Mouse (Mus musculus) lung, adult 18-20 months (tissue): ENCODE measurements around the gene Stpg3.

Experiments used
- DNase-seq, 2 experiments: peaks; one replicate each; pipeline ENCODE4 v3.0.0; 2022; ENCODE audit warnings: mixed read lengths in 2 of 2

Stpg3 gene

GRCm38 (mm10) chr2:25234551-25235220 is 20.2 kb upstream of the Stpg3 start:
- no peak for DNase-seq

- no peak for DNase-seq
Measured at GRCm38 (mm10) chr2:25234050-25234449, 19.6 kb upstream of the Stpg3 start, which contains the start of gene Slc34a3. Slc34a3 (minus strand) TSS chr2:25234364.

DNA sequence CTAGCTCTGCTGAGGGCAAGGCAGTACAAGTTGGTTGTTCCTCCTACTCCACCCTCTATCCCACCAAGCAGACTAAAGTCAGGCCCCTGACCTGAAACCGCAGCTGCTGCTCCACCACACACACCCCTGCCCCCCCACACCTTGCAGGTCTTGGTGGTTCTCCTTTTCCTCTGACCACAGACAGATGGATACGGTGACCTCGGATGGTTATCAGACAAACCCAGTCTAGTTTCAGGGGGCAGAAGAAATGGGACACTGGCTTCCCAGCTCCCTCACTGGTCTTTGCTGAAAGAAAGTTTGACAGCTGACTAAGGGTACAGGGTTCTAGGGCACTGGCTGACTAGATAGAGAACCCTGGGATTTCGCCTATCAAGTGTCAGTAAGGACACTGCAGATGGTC is 19.0 kb upstream of the Stpg3 start:
- DNase-seq: no peak

DNA sequence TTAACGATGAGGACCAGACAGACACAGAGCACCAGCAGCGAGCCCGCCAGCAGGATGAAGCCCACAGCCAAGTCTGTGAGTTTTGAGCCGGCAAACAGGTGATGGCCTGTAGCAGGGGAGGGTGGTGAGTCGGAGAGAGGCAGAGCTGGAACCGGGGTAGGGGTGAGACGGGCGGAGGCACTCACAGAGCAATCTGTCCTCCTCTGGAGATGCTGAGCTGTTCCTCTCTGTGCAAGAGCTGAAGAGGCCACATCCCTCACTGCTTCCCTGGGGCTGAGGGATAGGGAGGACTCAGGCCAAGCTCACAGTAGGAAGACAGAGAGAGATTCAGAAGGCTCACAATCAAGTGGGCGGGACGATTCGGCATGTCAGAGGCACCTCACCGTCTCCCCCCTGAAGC is 16.6 kb upstream of the Stpg3 start:
- DNase-seq: no peak

- no peak for DNase-seq
Measured at GRCm38 (mm10) chr2:25230581-25230980, 16.1 kb upstream of the Stpg3 start.

GRCm38 (mm10) chr2:25229582-25229981 is 15.1 kb upstream of the Stpg3 start:
- DNase-seq: no peak

DNA sequence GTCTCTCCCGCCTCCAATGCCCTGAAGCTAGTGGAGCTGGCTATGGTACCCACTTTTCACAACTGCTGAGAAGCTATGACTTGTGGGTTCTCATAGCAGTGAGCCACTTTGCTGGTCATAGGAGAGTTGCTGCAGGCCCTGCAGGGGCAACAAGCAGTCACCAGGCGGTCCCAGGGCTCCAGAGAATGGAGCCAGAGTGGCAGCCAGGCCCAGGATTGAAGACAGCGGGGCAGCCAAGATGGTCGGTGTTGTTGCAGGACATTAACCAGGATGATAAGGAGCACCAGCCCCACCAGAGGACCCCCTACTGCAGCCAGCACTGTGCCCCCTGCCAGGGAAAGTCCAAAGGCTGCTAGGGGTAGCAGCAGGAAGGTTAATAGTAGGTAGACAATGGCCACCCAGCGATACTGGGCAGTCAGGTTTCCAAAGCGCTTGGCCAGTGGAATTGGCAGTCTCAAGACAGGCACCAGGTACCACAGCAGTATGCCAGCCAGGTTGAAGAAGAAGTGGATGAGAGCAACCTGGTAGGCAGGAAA is 14.6 kb upstream of the Stpg3 start:
- no peak for DNase-seq

DNA sequence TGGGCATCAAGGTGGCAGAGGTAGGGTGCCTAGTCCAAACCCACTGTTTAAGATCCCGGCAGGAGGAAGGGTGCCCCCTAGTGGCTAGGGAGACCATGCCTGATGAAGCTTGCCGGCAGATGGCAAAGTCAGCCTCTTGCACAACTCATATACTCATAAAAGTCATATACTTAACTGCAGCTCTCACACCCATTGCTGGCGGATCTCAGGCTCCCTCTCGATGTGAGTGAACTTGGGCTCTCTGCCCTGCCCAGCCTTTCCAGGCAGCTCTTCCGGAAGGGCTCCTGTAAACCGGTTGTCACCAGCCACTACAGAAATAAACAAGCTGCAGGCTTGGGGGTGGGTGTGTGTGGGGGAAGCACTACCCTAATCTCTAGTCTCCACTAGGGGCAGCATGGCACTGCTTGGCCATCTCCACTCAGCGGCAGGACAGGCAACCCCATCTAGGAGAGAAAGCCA is 14.0 kb upstream of the Stpg3 start:
- DNase-seq: peak; percentile 90 to 94

DNA sequence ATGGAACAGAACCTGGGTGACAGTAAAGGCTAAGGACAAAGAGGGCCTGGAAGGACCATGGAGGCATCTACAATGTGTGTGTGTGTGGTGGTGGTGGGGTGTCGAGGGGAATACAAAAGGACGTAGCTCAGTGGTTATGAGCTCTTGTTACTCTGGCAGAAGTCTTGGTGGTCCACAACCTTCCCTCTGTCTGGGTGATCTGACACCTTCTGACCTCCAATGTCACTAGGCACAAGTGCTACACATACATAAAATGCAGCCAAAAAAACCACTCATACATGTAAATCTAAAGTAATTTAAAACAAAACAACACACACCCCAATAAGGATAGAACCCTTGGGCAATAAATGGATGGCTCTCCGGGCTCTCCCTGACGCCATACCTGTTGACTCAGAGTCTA is 13.0 kb upstream of the Stpg3 start:
- no peak for DNase-seq

DNA sequence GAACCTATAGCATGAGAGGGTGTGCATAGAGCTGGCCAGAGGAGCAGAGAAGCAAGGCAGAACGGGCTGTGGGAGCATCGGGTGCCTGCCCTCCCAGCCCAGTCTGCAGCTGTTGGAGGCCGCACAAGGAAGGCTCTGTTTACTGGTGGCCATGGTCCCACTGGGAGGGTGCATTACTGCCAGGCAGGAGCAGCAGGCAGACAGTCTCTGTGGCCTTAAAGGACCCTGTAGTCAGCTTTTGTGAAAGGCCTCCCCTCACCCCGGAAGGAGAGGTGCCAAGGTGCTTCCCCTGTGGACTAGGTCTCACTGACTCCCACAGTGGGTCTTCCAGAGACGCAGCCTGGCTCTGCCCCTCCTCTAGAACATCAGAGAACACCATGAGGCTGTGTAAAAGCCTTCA is 12.4 kb upstream of the Stpg3 start:
- no peak for DNase-seq

- peak in 1 of 2 experiments; percentile 19 for DNase-seq
Measured at GRCm38 (mm10) chr2:25225811-25226379, 11.5 kb upstream of the Stpg3 start.

- DNase-seq: peak; percentile 100
Measured at GRCm38 (mm10) chr2:25224766-25225752, 10.6 kb upstream of the Stpg3 start.

DNA sequence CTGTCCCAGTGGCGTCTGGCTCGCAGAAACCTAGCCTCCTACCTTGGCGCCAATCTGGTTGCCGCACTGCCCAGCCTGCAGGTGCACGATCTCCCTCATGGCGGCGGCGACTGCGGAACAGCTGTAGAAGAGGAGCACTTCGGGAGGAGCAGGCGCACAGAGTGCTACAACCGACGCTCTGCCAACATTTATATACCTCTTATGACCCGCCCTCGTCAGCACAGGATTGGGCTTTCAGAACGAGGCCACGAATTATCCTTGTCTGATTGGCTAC is 10.0 kb upstream of the Stpg3 start, which contains the start of gene Tubb4b:
Tubb4b (minus strand) TSS at position 211 of the 274 bp plus-strand sequence.
- DNase-seq: no peak

- peak; percentile 89 to 92 for DNase-seq
Measured at GRCm38 (mm10) chr2:25223681-25224491, 9.4 kb upstream of the Stpg3 start.

GRCm38 (mm10) chr2:25221331-25221772 is 6.9 kb upstream of the Stpg3 start:
- DNase-seq: no peak

DNA sequence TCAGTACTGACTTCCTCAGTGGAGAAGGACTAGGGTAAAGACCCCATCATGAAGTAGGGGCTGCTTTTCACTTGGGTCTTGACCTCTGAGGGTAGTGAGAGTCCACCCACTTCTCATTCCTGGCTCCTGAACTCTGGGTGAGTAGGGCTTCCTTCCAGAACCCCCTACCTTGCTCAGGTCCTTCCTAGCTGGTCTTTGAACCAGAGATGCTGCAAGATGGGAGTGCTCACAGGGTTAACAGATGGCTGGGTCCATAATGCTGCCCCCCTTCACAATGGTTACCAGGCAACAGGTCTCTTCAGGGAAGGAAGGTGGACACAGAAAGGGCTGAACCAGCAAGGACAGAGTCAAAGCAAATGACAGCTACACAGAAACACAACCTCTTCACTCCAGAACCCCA is 4.0 kb upstream of the Stpg3 start, which contains the start of gene Fam166a:
Fam166a (plus strand) TSS at position 301 of the 400 bp plus-strand sequence.
- DNase-seq: no peak

- DNase-seq: no peak
Measured at GRCm38 (mm10) chr2:25217666-25218065, 3.2 kb upstream of the Stpg3 start.

DNA sequence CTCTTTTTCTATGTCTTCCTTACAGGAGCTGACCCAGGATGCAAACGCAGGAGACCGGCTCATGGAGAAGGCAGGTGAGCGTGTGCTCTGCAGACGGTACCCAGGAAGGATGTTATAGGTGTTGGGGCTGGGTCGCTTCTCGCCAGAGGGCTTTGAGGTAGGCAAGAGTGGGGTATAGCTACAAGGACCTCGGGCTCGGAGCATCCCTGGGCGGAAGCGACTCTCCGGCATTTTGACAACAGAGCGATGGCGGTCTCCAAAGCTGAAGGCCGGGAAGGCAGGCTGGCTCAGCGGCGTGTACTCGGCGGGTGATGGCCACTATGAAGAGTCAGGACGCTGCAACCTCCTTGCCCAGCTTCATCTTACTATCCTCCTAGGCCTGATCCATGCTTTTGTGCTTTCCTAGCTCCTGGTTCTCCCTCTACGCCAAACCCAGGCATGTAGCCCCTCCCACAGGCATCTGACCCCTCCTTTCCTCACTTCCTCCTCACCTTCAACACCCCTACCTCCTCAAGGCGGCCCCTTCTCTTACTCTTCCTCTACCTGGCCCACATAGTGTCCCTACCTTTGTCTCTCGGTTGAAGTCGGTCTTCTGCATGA is 1.1 kb downstream of the Stpg3 start:
- no peak for DNase-seq

DNA sequence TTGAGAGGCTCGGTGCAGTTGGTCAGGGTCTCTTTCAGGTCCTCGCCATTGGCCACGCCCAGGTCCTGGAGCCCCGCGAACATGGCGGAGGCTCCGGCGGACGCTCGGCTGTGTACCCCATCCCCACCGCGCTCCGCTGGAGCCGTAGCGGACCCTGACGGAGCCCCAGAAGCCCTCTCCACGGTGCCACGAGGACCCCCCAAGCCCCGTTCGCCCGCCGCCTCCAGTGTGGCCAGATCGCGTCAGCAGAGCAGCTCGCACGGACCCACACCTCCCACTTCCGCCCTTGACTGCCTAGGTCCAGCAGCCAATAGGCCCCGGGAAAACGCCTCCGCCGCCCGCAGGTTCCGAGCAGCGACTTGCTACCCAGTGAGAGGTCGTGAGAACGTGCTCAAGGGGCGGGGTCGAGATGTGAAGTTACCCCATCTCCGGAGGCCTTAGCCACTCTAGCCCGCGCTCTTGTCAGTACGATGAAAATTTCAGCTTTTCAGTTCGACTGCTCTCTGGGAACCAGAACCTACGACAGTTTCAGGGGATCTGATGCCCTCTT is 3.2 kb downstream of the Stpg3 start, which contains the start of gene Nelfb:
Nelfb (minus strand) TSS at position 369 of the 550 bp plus-strand sequence.
- DNase-seq: peak; percentile 92 to 95

DNA sequence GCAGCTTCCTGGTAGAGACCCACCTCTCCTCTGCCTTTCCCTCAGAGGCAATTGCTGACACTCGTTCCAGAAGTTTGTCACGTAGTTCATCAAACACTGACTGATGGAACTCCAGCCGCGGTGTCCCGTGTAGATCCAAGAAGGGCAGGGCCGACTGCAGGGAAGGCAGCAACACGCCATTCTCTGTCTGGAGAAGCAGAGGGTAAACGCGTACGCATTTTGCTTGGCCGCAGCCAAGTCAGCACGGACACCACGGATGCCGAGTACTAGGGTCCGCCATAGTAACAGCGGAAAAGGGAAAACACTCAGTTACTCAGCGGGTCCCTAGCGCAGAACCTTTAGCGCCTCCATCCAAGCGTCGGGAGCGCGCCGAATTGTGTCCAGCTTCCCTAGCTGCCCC is 3.8 kb downstream of the Stpg3 start:
- peak in 1 of 2 experiments; percentile 15 for DNase-seq

DNA sequence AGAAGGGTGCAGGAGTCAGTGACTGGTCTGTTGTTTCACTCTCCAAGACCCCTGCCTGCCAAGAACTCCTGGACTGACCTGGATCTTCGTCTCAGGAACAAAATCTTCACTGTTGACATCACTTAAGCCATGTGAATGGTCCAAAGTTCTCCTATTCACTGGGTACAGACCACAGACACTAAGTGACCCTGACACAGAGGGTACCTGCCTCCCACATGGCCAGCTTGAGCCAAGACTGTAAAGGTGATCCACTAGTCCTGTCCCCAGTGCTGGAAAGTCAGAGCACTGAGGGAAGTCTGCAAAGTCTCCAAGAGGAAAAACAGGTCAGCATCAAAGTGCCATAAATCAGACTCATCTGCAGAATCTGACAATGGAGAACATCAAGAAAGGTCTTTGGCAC is 6.8 kb downstream of the Stpg3 start:
- no peak for DNase-seq
